Mouse (Mus musculus): Measurements from ENCODE around the gene Taf6.

- TF ChIP-seq POLR2A (IDR thresholded peaks at IDR 0.05; ENCODE audit: low read depth, low read length) (no peak), CTCF (conservative IDR thresholded peaks at IDR 0.05; ENCODE audit: insufficient read depth, insufficient read length, low read depth, low read length) (no peak)
Measured at GRCm38 (mm10) chr5:138137257-138137656, 50.0 kb downstream of the Taf6 start.
